Mouse (Mus musculus) layer of hippocampus, postnatal 25 days (tissue): ENCODE data around the gene Ulk4. TPM values are rescaled to one million over a fixed set of nuclear protein-coding genes. Genes with fewer than 3 reads are reported as not detected.

Experiments used
- DNase-seq, 2 experiments: peaks; one replicate each; pipeline ENCODE4 v3.0.0; 2022; ENCODE audit warnings: mixed read lengths in 2 of 2, low spot score in 1 of 2; ENCODE audit errors: extremely low spot score in 1 of 2
- total RNA-seq, 2 experiments: library from RNA; stranded (reverse); gene quantifications; 2 replicates each; pipeline ENCODE4 v1.2.3; 2021

The Ulk4 gene
- total RNA-seq, 2 experiments from 2014 or later: 7.4 to 8.6 TPM

DNA sequence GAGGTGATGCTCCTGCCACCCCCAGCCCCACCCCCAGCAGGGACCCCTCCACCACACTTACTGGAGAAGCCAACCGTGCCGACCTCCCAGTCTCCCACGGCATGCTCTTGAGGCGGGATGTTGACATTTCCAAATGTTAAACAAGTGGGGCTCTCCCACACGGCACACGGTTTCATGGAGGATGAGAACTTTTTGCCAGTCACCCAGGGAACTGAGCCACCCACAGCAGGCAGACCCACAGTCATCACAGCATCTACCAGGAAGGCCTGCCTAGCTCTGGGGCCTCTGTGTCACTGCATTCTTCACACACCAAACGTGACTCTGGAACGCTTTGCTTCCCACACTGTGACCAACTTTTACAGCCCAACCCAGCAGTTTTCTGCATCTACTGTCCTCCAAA, 152.3 kb downstream of the Ulk4 start:
- no peak for DNase-seq

DNA sequence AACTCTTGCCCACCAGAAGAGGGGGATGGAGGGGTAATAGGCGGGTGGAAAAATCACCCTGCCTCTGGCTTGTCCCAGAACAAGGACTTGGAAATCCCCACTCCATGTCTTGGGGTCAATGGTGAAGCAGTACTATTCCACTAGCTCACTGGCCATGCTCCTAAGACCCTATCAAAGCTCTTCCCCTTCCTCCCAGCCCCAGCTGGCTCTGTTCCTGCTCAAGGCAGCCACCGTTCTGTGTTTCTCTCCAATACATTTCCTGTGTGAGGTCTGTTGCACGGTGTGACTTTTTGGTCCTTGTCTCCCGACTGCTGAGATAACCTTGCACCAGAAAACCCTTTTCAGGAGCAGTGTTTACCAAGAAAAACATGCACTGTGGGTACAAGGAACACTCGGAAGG, 155.0 kb downstream of the Ulk4 start:
- DNase-seq: no peak

DNA sequence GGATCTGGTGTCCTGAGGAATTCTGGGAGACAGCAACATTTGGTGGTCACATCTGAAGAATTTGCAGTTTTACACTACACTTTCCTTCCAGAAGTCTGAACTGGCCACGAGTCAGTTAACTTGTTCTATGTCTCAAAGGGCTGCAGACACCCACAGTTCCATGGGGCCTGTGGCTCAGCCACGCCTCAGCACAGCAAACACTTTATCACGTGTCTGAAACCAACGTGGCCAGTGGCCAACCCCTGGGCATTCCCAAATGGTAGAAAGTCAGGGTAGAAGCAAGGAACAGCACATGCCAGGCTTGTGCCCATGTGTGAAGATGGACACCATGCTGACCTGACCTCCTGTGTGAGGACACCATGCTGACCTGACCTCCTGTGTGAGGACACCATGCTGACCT, 159.1 kb downstream of the Ulk4 start:
- no peak for DNase-seq

DNA sequence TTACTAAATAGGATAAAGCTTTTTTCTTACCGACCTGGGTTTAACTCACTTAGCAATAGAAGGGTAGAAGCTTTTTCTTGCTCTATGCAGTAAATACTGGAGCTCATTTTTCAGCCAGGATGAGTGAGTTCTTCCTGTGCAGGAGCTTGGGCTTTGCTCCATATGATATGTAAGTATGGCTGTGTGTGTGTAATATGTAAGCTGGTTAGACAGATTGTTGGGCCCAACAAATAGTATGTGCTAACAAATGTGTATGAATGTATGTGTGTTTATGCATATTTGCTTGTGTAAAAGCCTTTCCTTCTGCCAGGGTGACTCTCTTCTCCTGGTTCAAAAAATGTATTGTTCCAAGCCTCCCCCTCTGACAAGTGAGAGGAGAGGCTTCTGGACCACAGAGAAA, 164.9 kb downstream of the Ulk4 start:
- no peak for DNase-seq

DNA sequence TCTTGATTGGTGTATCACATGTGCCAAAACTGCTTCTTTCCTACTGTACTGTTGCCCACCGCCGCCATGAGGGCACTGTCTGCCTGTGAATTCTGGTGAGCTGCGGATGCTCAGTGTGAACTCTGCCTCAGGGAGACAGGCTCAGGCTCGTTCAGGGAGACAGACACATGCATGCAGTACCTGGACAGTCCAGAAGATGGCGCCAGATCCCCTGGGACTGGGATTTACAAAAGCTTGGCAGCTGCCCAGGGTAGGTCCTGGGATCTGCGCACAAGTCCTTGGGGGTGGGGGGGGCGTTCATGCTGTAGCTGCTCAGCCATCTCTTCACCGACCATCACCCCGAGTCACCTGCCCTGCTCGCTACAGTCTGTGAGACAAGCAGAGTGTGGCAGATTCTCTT, 168.9 kb downstream of the Ulk4 start:
- DNase-seq: peak; percentile 68 to 88

DNA sequence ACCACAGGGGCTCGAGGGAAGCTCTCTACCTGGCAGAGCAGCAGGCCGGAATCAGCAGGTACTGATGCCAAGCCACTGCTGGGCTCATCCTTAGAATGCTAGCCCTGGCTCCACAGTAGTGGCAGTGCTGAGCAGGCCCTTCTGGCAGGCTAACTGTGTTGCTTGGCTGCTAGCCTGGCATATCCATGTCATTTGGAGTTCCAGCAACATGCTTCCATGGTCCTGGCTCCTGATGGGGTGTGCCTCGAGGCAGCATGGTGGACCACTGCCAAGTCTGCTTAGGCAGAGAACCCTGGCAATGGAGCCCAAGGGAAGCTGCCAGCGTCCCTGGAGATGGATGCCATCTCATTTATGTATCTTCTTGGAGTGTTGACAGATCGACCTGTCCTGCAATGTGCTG, 169.4 kb downstream of the Ulk4 start:
- DNase-seq: peak; percentile 46 to 68

DNA sequence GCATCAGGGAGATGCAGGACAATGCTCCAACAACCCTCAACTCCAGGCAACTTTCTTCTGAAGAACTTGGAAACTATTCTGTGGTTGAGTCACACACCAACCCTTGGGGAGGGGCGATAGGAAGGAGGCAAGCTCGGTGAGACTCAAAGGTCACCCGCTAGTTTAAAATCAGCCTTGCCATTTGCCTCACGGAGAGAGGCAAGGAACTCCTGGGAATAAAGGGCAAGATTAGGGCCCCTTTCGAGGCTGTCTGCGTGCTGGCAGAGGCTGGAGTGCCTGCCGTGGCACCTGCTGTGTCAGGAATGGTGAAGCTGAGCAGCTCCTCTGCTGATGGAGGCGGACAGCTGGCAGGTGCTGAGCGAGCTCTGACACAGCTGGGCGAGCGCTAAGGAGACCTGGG, 169.9 kb downstream of the Ulk4 start:
- DNase-seq: no peak

DNA sequence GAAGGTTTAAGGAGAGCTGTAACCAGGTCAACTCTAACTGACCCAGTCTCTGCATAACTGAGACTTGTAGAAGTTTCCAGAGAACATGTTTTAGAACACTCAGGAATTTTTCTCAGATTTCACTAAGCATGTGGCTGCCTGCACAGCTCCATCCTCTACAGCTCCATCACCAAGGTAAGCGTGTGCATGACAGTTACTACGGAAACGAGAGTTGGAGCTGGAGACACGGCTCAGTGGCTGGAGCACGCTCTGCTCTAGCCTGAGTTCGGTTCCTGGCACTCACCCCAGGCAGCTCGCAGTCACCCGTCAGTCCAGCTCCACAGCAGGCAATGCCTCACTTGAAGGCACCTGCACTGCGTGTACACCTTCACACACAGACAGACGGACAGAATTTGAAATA, 175.5 kb downstream of the Ulk4 start:
- no peak for DNase-seq

DNA sequence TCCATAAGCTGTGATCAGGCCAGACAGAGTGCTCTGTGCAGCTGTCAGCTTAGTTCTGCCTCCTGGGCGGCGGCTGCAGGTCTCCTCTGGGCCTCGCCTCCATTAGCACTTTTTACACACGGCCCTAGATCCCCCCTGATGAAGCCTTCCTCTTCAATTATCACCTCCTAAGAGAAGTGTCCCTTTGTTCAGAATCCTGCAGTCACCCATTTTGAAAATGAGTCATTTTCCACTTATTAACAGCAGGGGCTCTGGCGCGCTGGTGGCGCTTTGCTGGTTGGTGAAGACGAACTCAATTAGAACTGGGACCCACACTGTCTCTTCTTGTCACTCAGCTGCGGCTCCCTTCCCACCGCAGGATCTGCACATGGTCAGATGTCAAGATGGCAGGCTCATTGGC, 177.5 kb downstream of the Ulk4 start:
- DNase-seq: no peak

DNA sequence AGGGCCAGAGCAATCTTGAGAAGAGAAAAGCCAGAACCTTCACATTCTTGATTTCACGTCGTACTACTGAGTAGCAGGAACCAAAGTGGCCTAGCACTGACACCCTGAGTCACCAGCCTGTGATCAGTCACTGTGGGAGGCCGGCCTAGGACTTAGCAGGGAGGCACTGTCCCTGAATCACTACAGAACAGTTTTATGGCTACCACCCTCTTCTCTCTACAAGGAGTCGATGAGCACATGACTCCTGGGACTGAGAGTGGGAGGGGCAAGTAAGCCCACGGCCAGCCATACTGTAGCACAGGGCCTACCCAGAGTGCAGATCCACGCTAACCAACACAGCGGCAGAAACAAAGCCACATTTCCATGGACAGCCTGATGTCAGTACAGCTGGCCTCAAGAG, 183.2 kb downstream of the Ulk4 start:
- DNase-seq: no peak

DNA sequence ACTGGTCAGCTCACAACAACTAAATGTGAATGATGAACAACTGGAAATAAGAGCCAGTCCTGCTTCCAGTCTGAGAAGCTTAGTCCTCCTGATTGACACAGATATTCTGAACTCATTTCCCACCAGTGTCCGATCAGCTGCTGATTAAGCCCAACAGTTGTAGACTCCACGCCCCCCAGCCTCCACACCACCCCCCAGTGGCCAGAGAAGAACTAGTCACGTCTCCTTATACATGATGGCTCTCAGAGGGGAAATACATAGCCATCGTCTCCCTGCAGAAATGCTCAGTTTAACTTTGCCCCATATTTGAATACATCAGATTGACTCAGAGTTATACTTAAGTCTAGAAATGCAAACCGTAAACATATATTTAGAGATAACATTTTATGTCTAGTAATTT, 184.4 kb downstream of the Ulk4 start:
- no peak for DNase-seq

DNA sequence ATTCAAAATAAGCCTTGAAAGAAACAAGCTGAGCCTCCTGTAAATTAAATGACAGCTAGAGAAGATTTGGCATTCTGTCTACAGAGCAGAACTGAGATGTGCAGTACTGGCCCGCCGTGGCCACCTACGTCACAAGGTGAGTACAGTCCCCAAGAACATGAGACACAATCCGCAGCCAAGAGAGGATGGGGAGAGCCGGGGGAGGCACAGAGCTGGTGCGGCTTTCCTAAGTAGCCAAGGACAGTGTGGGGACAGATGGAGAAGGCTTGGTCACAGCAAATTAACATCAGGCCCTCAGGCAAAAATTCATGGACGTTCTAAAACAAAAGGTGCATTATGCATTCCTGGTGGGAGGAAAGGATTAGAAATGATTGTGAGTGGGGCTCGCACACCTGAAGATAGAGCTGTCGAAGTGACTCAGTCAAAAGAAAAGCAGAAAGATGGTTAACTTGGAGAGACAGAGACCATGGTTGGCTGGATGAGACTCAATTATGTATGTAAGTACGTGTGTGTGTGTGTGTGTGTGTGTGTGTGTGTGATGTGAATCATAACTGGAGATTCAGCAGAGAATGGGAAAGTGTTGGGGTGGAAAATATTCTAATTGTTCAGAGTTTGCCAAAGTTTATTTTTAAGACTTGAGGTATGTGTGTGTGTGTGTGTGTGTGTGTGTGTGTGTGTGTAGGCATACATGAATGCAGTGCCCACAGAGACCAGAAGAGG, 185.8 kb downstream of the Ulk4 start:
- no peak for DNase-seq

DNA sequence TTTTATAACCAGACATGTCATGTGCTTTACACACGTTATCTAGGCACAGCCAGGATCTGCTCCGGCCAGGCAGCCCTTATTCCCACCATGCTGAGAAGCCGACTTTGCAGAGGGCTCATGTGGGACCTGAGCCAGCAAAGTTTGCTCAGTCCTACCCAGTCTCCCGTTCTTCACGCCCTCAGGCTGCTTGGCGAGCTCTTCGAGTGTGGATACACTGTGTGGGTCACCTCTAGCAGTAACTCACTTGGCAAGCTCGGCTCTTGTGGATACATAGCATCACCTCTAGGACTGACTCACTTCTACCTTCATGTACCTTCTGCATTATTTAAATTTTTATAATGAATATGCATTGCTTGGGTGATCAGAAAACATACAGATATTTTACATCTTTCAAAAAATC, 189.3 kb downstream of the Ulk4 start:
- DNase-seq: no peak

DNA sequence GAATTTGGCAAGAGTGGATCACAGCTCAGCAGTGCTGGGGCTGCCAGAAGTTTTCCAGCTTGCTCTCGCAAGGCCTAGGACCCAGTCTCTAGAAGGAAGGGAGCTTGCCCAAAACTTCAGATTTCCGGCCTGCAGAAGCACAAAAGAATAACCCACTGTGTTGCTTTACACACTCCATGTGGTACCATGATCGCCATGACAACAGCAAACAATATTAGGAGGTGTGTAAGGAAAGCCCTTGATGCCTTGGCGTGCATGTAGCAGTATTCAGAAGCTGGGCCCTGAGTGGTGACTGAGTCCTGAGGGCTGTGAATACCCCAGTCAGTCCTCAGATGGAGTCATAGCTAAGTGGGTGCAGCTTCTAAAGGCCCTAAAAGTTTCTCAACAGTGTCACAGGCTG, 192.8 kb downstream of the Ulk4 start:
- DNase-seq: no peak

DNA sequence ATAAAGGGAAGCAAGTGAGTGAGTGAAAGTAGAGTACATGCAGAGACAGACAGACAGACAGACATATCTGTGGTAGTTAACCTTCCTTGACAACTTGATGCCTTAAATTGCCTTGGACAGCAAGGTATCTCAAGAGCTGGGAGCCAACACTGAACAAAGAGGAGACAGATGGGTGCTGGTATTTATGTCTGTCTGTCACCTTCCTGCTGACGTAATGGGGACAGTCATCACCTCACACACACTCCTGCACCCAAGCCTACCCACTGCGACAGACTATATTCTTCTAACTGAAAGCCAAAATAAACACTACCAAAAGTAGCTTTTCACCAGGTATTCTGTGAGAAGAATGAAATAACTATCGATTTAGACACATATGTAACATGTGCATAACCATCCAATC, 196.2 kb downstream of the Ulk4 start:
- DNase-seq: no peak

DNA sequence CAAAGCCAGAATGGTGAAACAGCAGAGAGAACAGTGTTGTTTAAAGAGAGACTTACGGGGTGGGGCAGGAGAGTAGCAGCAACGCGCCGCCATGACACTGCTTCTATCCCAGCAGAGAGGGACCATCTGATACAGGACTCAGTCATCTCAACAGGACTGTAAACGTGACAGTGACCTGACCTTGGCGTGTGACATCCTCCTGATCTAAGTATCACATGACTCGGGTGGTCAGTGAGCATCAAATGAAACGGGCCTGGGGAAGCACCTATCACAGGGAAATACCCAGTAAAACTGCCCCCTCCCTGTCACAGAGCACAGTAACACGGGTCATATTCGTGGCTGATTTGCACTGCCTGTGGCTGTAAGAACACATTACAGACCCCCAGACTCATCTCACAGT, 196.6 kb downstream of the Ulk4 start:
- DNase-seq: no peak

DNA sequence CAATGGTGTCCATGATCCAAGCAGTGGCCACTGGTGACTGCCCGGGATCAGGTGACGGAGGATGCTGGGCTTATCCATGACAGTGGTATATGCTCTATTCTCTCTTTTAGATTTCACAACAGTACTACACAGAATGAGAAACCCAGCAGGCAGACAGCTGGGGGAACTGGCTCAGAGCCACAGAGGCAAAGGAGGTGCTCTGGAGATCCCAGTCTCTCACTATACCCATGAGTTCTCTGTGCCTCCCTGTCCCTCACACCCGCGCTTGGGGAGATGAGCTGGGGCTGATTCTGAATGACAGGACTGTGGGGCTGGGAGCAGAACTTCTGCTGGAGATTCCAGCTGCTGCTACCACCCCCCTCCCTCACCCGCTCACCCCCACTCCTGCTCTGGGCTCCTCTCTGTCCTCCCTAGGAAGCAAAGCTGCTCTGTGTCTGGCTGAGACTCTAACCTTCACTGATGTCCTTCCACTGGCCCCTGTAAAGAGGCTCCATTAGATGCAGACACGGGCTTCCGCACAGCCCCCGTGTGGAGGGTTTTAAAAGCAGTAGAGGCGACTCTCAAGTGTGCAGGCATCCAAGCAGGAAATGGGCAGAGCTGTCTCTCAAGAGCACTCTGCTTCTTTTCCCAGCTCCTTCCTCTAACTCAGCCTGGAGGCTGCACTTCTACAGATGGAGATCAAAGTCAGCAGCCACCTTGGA, 197.5 kb downstream of the Ulk4 start:
- peak in 1 of 2 experiments; percentile 41 for DNase-seq

DNA sequence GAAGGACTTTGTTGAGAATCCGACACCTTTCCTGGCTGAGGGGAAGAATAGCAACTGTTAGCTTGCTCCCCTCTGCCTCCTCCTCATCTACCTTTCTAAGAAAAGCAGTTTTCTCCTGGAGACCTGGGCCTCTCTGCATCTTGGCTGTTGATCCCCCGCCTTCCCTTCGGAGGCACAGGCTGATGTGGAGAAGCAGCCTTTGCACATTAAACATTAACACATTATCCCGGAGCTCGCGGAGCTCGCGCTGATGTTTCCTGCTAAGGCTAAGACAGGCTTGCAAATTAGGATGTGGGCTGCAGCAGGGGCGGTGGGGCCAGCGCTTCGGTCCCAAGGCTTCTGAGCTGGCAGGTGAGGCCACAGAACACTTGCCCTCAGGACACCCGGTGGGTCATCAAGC, 200.7 kb downstream of the Ulk4 start:
- no peak for DNase-seq

DNA sequence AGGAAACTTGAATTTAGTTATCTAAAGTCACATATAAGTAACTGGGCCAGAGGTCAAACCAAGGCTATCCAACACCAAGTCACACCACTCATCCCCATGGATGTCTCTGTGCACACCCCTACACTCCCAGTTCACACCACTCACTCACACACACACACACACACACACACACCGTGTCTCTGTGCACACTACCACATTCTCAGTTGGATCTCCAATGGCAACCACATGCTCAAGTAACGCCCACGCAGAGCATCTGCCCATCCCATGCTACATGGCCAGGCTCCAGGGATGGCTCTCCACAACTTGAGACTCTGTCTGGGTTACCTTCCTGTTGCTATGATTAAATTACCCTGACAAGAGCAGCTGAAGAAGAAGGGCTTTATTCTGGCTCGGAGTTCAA, 201.8 kb downstream of the Ulk4 start:
- DNase-seq: peak; percentile 32 to 57

DNA sequence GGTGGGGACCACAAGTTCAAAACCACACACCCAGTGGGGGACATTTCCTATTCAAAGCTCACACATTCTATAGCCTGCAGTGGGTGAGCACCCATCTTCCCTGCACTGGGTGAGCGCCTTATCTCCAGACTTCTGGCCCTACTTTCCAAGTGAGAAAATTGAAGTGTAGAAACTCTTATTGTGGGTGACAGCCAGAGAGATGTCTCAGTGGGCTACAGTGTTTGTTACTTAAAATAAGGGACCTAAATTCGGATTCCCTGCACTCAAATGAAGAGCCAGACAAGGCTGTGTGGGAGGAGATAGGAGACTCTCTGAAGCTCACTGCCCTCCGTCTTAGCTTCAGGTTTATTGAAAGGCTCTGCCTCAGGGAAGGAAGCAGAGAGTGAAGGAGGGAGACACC, 202.3 kb downstream of the Ulk4 start:
- no peak for DNase-seq

DNA sequence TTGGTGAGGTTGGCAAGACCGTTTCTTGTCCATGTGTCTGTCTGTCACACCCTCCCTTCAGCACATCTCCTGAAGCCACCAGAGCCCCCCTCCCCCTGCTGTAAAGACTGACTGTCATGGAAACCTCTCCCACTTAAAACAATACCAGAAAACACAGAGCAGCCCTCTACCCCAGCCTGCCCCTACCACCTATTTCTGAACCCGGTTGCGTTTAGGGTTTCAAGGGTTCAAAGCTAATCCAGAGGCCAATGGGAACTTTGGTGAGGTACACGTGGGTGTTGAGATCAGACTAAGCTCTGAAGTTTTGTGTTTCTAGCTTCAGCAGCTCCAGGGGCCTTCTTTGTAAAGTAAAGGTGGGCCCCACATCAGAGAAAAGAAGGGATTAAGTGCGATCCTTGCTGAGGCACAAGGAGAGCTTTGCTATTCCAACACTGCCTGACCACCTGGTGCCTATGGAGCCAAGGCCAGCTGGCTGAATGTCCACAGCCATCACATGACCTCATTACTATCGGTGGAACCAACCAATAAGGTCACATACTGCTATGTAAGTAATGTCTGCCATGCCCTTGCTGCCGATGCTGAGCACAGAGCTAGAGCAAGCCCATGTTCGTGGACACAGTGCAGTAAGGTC, 204.8 kb downstream of the Ulk4 start:
- no peak for DNase-seq
